Mouse (Mus musculus) erythroid progenitor cell, adult 5-6 weeks (primary cell): ENCODE measurements around the gene Hist1h4m. TPM values are rescaled to one million over a fixed set of nuclear protein-coding genes. Genes with fewer than 3 reads are reported as not detected.
A peak's percentile ranks its signal among the peaks of the same experiment; 100 is the strongest.

Experiments used
- ATAC-seq: replicated peaks from 2 replicates; pipeline ENCODE4 v1.8.0; 2016; ENCODE audit warnings: moderate number of reproducible peaks, mild to moderate bottlenecking, moderate TSS enrichment, inconsistent platforms; ENCODE audit not compliant: poor library complexity, low FRiP score, severe bottlenecking
- total RNA-seq, 2 experiments: library from RNA; stranded (forward) in 1 of 2; stranded (reverse) in 1 of 2; fragments of 150-400 nt in 1 of 2; fragments of 186-747, 209-891 nt in 1 of 2; gene quantifications; 2 replicates each; pipeline versions ENCODE4 v1.2.3 to v1.2.4; 2015 to 2017; ENCODE audit warnings: low replicate concordance in 2 of 2

The Hist1h4m gene
- total RNA-seq (2015; ENCODE audit: low replicate concordance) = 328 and 512 TPM in 2 replicates
- 4,244 and 7,239 TPM in 2 replicates for total RNA-seq (2017; ENCODE audit: low replicate concordance)

- peak; percentile 52 for ATAC-seq
Measured at GRCm38 (mm10) chr13:21811539-21811938, at the start of gene Hist1h4m. Gene Hist1h4m, plus strand, starts transcription at chr13:21811746.

GRCm38 (mm10) chr13:21778814-21779766, 32.5 kb upstream of the Hist1h4m start:
- ATAC-seq = peak; percentile 53

- peak; percentile 43 for ATAC-seq
Measured at GRCm38 (mm10) chr13:21779767-21780731, 31.5 kb upstream of the Hist1h4m start, which contains the start of gene Hist1h1b. Gene Hist1h1b, minus strand, starts transcription at chr13:21780625.

GRCm38 (mm10) chr13:21781021-21781555, 30.5 kb upstream of the Hist1h4m start:
- ATAC-seq = no peak

- ATAC-seq = no peak
Measured at GRCm38 (mm10) chr13:21781639-21782038, 29.9 kb upstream of the Hist1h4m start.

- ATAC-seq = peak; percentile 3
Measured at GRCm38 (mm10) chr13:21782361-21783254, 28.9 kb upstream of the Hist1h4m start.

- ATAC-seq = 0 out of 2 replicates have a peak, but pooled peaks have one; percentile 8
Measured at GRCm38 (mm10) chr13:21783255-21783617, 28.3 kb upstream of the Hist1h4m start, which contains the start of gene Hist1h3i. Gene Hist1h3i, minus strand, starts transcription at chr13:21783370.

GRCm38 (mm10) chr13:21783734-21784161, 27.8 kb upstream of the Hist1h4m start:
- ATAC-seq = no peak

GRCm38 (mm10) chr13:21784311-21784710, 27.2 kb upstream of the Hist1h4m start:
- no peak for ATAC-seq

GRCm38 (mm10) chr13:21786189-21786898, 25.2 kb upstream of the Hist1h4m start:
- ATAC-seq = peak; percentile 8

- ATAC-seq = peak; percentile 74
Measured at GRCm38 (mm10) chr13:21786899-21787629, 24.5 kb upstream of the Hist1h4m start, which contains the start of the genes Hist1h2an and Hist1h2bp. Gene Hist1h2an, minus strand, starts transcription at chr13:21787218. Gene Hist1h2bp, plus strand, starts transcription at chr13:21787461.

- no peak for ATAC-seq
Measured at GRCm38 (mm10) chr13:21787760-21788593, 23.6 kb upstream of the Hist1h4m start.

GRCm38 (mm10) chr13:21789925-21790324, 21.6 kb upstream of the Hist1h4m start:
- ATAC-seq = no peak

- no peak for ATAC-seq
Measured at GRCm38 (mm10) chr13:21790601-21791283, 20.8 kb upstream of the Hist1h4m start.

GRCm38 (mm10) chr13:21795584-21795983, 16.0 kb upstream of the Hist1h4m start:
- no peak for ATAC-seq

GRCm38 (mm10) chr13:21797163-21797562, 14.4 kb upstream of the Hist1h4m start:
- ATAC-seq = peak; percentile 80
